ENCODE assay signal across 28 mouse cellular contexts in genomic region chr1:167663136-167663535, GRCm38 (mm10). TPM values are rescaled to one million over a fixed set of nuclear protein-coding genes. Genes with fewer than 3 reads are reported as not detected.
"Had no signal": no experiment of that assay in that cellular context is flagged by ENCODE, and none has a peak within 500 bp of the region (broad histone marks: within the 10 kb centered on the region; RNA-seq: fewer than 3 reads in every experiment).

No protein-coding gene starts in this region.

- H3K27ac ChIP-seq: heart, embryonic 10.5 days; heart, embryonic 13.5 days; heart, embryonic 15.5 days; hindbrain, embryonic 12.5 days; hindbrain, embryonic 14.5 days; kidney, embryonic 15.5 days; kidney, postnatal 0 days; layer of hippocampus, adult 2 months; left cerebral cortex, adult 2 months; limb, embryonic 13.5 days; limb, embryonic 15.5 days; liver, embryonic 12.5 days; liver, embryonic 14.5 days had no signal

- H3K4me2 ChIP-seq: heart, embryonic 13.5 days; heart, embryonic 15.5 days; hindbrain, embryonic 12.5 days; hindbrain, embryonic 14.5 days; kidney, embryonic 15.5 days; limb, embryonic 13.5 days; limb, embryonic 15.5 days; liver, embryonic 12.5 days had no signal

- H3K9me3 ChIP-seq: heart, embryonic 10.5 days; heart, embryonic 13.5 days; heart, embryonic 15.5 days; hindbrain, embryonic 12.5 days; kidney, embryonic 15.5 days; limb, embryonic 13.5 days; limb, embryonic 15.5 days; liver, embryonic 12.5 days had no signal

- ATAC-seq: hindbrain, embryonic 16.5 days; intestine, embryonic 16.5 days; liver, embryonic 12.5 days had no signal

- DNase-seq: gastrocnemius, postnatal 14 days; gastrocnemius, postnatal 36 days; heart, adult 18-20 months; heart, postnatal 14 days; heart, postnatal 36 days; kidney, adult 11 months; kidney, adult 2 months; kidney, adult 9 months; kidney, postnatal 14 days; kidney, postnatal 36 days; left cerebral cortex, postnatal 4 days had no signal

- H3K36me3 ChIP-seq: heart, embryonic 10.5 days; heart, embryonic 13.5 days; heart, embryonic 15.5 days; hindbrain, embryonic 12.5 days; kidney, embryonic 15.5 days; limb, embryonic 13.5 days; limb, embryonic 15.5 days; liver, embryonic 12.5 days had no signal

- H3K4me1 ChIP-seq: liver, embryonic 12.5 days had no signal

- H3K9ac ChIP-seq: heart, embryonic 13.5 days; heart, embryonic 15.5 days; hindbrain, embryonic 12.5 days; hindbrain, embryonic 14.5 days; kidney, embryonic 15.5 days; limb, embryonic 13.5 days; limb, embryonic 15.5 days; liver, embryonic 12.5 days; liver, embryonic 14.5 days had no signal

- H3K4me3 ChIP-seq: heart, embryonic 10.5 days; heart, embryonic 13.5 days; heart, embryonic 15.5 days; hindbrain, embryonic 12.5 days; kidney, embryonic 15.5 days; layer of hippocampus, adult 2 months; left cerebral cortex, adult 2 months; limb, embryonic 13.5 days; limb, embryonic 15.5 days; liver, embryonic 12.5 days had no signal

RNA-seq across cellular contexts. Expression of gene Lmx1a, which starts 25.9 kb away (rescaled TPM):
- polyA plus RNA-seq: heart, postnatal 0 days; liver, adult 2 months had no signal
